Mouse (Mus musculus) lung, postnatal 0 days (tissue): ENCODE results near the gene Miga1. TPM values are rescaled to one million over a fixed set of nuclear protein-coding genes. Genes with fewer than 3 reads are reported as not detected.
A peak's percentile ranks its signal among the peaks of the same experiment; 100 is the strongest.

Source experiments
- ATAC-seq: fragments of 200-750 bp; cut with Nextera tagmentation; 2 replicates; pipeline ENCODE4 v1.8.0; 2017; ENCODE audit warnings: moderate library complexity
- DNase-seq: peaks from one replicate; pipeline ENCODE4 v3.0.0-alpha.2; 2016; ENCODE audit warnings: low spot score
- H3K27ac ChIP-seq: fragments of 300-500 bp; sonication (generic); 2 replicates; pipeline ENCODE4 v1.5.1; 2014; ENCODE audit warnings: antibody characterized with exemption, mild to moderate bottlenecking, low read length, mixed read lengths
- H3K27me3 ChIP-seq: fragments of 300-500 bp; sonication (generic); replicated peaks from 2 replicates; pipeline ENCODE4 v1.6.1; 2014; ENCODE audit warnings: low read length, mixed read lengths; ENCODE audit not compliant: insufficient read depth
- H3K36me3 ChIP-seq: fragments of 300-500 bp; sonication (generic); 2 replicates; pipeline ENCODE4 v1.6.1; 2014; ENCODE audit warnings: low read length, mixed read lengths; ENCODE audit not compliant: insufficient read depth
- H3K4me1 ChIP-seq: fragments of 300-500 bp; sonication (generic); 2 replicates; pipeline ENCODE4 v1.6.1; 2014; ENCODE audit warnings: antibody characterized with exemption, low read depth, low read length, mixed read lengths; ENCODE audit not compliant: insufficient read depth
- H3K4me2 ChIP-seq: fragments of 300-500 bp; sonication (generic); replicated peaks from 2 replicates; pipeline ENCODE4 v1.6.1; 2014; ENCODE audit warnings: low read depth, mild to moderate bottlenecking, low read length, moderate library complexity, mixed read lengths
- H3K4me3 ChIP-seq: fragments of 300-500 bp; sonication (generic); 2 replicates; pipeline ENCODE4 v1.5.1; 2014; ENCODE audit warnings: low read depth, low read length
- H3K9ac ChIP-seq: fragments of 300-500 bp; sonication (generic); replicated peaks from 2 replicates; pipeline ENCODE4 v1.6.1; 2014; ENCODE audit warnings: low read depth, mild to moderate bottlenecking
- H3K9me3 ChIP-seq: fragments of 300-500 bp; sonication (generic); 2 replicates; pipeline ENCODE4 v1.6.1; 2016; ENCODE audit warnings: low read length, mixed read lengths
- CTCF ChIP-seq: IDR thresholded peaks from 2 replicates; pipeline ENCODE4 v1.5.1; 2016; ENCODE audit warnings: antibody characterized with exemption, mild to moderate bottlenecking
- EP300 ChIP-seq: IDR thresholded peaks from 2 replicates; pipeline ENCODE4 v1.6.1; 2016; ENCODE audit warnings: antibody characterized with exemption, mild to moderate bottlenecking, control low read depth
- WGBS: fragments of 180-500 bp; shearing (Covaris S2); extraction: QIAGEN DNeasy Blood & Tissue Kit; methylation state at CpG from one replicate; pipeline ENCODE4 v1.1.7; 2014; 5-methylcytosine and 5-hydroxymethylcytosine counted together
- polyA plus RNA-seq: library from polyadenylated mRNA; unstranded; fragments of >200 nt; fragmentation: Nextera tagmentation; extraction: Ambion mirVana; gene quantifications from 2 replicates; pipeline ENCODE4 v1.2.1, GENCODE M21; 2015

The Miga1 gene
- polyA plus RNA-seq, 1 experiment from 2014 or later = 10.0 TPM

GRCm38 (mm10) chr3:152247708-152248107, 92.5 kb downstream of the Miga1 start:
- ATAC-seq (no peak), DNase-seq (no peak)
- H3K27ac ChIP-seq = no peak overlapping the region
- no peaks in the 10 kb centered on the region for H3K4me1 ChIP-seq
- H3K36me3 ChIP-seq = no peaks in the 10 kb centered on the region
- no peaks in the 10 kb centered on the region for H3K9me3 ChIP-seq
- H3K4me2 ChIP-seq = no peak overlapping the region
- TF ChIP-seq CTCF (no peak), EP300 (no peak)
- H3K27me3 ChIP-seq = no peaks in the 10 kb centered on the region
- H3K9ac ChIP-seq = no peak overlapping the region
- H3K4me3 ChIP-seq = no peak overlapping the region
- 84% methylated on average over 12 of the region's 12 CpGs for WGBS

DNA sequence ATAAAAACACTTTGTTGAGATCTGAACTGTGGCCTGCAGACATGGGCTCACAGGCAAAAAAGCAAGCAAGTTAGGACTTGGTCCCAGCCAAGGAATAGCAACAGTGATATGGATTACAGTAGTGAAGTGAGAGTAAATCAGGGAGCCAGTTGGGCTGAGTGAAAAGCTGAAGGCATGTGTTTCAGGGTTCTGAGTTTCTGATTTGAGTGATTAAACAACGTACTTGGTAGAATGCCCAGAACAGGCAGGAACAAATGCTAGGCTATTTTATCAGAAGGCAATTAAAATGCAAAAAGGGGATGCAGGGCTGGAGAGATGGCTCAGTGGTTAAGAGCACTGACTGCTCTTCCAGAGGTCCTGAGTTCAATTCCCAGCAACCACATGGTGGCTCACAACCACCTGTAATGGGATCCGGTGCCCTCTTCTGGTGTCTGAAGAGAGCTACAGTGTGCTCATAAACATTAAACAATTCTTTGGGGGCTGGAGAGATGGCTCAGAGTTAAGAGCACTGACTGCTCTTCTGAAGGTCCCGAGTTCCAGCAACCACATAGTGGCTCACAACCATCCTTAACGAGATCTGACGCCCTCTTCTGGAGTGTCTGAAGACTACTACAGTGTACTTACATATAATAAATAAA, 94.8 kb downstream of the Miga1 start:
- TF ChIP-seq EP300 (no peak), CTCF (peak; percentile 11; the same call in 1 of the 2 replicates)
- Histone ChIP-seq H3K9me3 (no peaks in the 10 kb centered on the region), H3K36me3 (no peaks in the 10 kb centered on the region), H3K27ac (no peak overlapping the region), H3K27me3 (no peaks in the 10 kb centered on the region), H3K4me2 (no peak overlapping the region), H3K4me1 (no peaks in the 10 kb centered on the region), H3K4me3 (no peak overlapping the region), H3K9ac (no peak overlapping the region)
- no peak for ATAC-seq
- WGBS = 72% methylated on average over 5 of the region's 5 CpGs
- DNase-seq = no peak

DNA sequence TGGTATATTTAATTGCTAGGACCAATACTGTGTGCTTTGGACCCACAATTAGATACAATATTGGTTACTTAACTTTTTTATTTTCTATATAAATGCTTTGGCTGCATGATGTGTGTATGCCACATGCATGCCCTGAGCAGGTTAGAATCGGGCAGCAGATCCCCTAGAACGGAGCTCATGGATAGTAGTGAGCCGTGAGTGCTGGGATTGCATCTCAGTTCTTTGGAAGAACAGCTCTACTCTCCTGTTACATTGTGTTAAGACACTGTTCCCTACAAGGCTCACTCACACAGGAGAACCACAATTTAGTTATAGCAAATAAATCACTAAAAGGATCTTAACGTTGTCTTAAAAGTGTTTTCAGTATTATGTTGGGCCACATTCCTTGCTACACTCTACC, 96.9 kb downstream of the Miga1 start:
- no peak for ATAC-seq
- Histone ChIP-seq H3K4me2 (no peak overlapping the region), H3K9ac (no peak overlapping the region), H3K4me1 (no peaks in the 10 kb centered on the region), H3K36me3 (no peaks in the 10 kb centered on the region; the same call in 1 of the 2 replicates), H3K27ac (no peak overlapping the region), H3K27me3 (no peaks in the 10 kb centered on the region), H3K9me3 (no peaks in the 10 kb centered on the region), H3K4me3 (no peak overlapping the region)
- DNase-seq = no peak
- 73% methylated on average over 4 of the region's 4 CpGs for WGBS
- TF ChIP-seq EP300 (no peak), CTCF (no peak)

DNA sequence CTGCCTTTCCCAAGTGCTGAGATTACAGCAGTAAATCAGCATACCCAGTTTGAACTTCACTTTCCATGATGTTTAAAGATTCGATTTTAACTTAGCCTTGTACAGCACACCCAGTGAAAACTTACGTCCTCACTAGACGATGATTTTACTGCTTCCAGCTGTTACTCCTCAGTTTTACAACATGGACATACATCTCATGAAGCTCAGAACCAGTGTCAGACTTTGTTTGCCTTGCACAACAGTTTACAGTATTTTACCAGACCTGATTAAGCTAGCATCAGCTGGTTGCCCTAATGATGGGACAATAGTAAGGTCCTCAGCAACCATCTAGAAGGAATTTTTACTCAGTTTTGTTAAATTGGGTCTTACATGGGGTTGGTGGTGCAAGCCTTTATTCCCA, 99.1 kb downstream of the Miga1 start:
- no peak for ATAC-seq
- WGBS = 70% methylated on average over 3 of the region's 3 CpGs
- H3K4me1 ChIP-seq = no peaks in the 10 kb centered on the region
- DNase-seq = no peak
- no peaks in the 10 kb centered on the region for H3K9me3 ChIP-seq
- H3K27ac ChIP-seq = no peak overlapping the region
- H3K4me2 ChIP-seq = no peak overlapping the region
- H3K4me3 ChIP-seq = no peak overlapping the region
- H3K9ac ChIP-seq = no peak overlapping the region
- TF ChIP-seq EP300 (no peak), CTCF (no peak)
- H3K36me3 ChIP-seq = no peaks in the 10 kb centered on the region; the same call in 1 of the 2 replicates
- H3K27me3 ChIP-seq = no peaks in the 10 kb centered on the region

DNA sequence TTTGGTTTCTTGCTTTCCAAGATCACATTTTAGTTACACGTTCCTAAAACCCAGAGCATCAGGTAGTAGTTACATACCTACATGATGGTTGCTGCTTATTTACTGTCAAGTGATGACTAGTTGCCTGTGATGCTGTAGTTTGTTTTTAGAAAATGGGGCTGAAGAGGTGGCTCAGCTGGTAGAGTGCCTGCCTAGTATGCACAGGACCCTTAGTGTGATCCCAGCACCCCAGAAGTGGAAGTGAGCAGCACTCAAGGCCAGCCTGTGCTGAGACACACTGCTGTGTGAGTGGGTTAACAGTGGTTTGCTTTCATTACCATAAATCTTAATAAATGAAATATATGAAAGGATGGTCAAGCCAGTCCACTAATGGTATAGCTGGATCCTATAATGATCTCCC, 100.6 kb downstream of the Miga1 start:
- Histone ChIP-seq H3K27ac (no peak overlapping the region), H3K4me1 (no peaks in the 10 kb centered on the region), H3K36me3 (no peaks in the 10 kb centered on the region; the same call in 1 of the 2 replicates), H3K4me2 (no peak overlapping the region), H3K4me3 (no peak overlapping the region), H3K27me3 (no peaks in the 10 kb centered on the region), H3K9ac (no peak overlapping the region), H3K9me3 (no peaks in the 10 kb centered on the region)
- ATAC-seq = no peak
- DNase-seq = no peak
- TF ChIP-seq CTCF = no peak
- no peak for TF ChIP-seq EP300
- WGBS = 98% methylated on average over 1 of the region's 1 CpGs

GRCm38 (mm10) chr3:152238836-152239235, 101.4 kb downstream of the Miga1 start:
- peak; percentile 77 for DNase-seq

More at GRCm38 (mm10) chr3:152238836-152239235, 101.4 kb downstream of the Miga1 start:
- no peaks in the 10 kb centered on the region for H3K9me3 ChIP-seq
- H3K27ac ChIP-seq = no peak overlapping the region
- H3K4me1 ChIP-seq = no peaks in the 10 kb centered on the region
- H3K27me3 ChIP-seq = no peaks in the 10 kb centered on the region
- no peak overlapping the region for H3K4me2 ChIP-seq
- no peak overlapping the region for H3K4me3 ChIP-seq
- peak; percentile 26; the same call in 1 of the 2 replicates for TF ChIP-seq CTCF
- TF ChIP-seq EP300 = no peak
- ATAC-seq = peak; percentile 32
- H3K9ac ChIP-seq = no peak overlapping the region
- H3K36me3 ChIP-seq = no peaks in the 10 kb centered on the region; the same call in 1 of the 2 replicates
- WGBS = 34% methylated on average over 2 of the region's 2 CpGs
